Mouse (Mus musculus) activated CD4-positive, CD25-positive, alpha-beta regulatory T cell, adult 4 months (primary cell): Measurements from ENCODE around the gene 1700024G13Rik. TPM values are rescaled to one million over a fixed set of nuclear protein-coding genes. Genes with fewer than 3 reads are reported as not detected.

Source experiments
- ATAC-seq: one replicate; pipeline ENCODE4 v1.8.0; 2017
- polyA plus RNA-seq, 2 experiments: library from polyadenylated mRNA; unstranded; fragments of 100-300 nt; shearing (Covaris generic); gene quantifications; one replicate each; pipeline ENCODE4 v1.2.1; 2017

The 1700024G13Rik gene
- polyA plus RNA-seq, 2 experiments from 2014 or later = not detected

DNA sequence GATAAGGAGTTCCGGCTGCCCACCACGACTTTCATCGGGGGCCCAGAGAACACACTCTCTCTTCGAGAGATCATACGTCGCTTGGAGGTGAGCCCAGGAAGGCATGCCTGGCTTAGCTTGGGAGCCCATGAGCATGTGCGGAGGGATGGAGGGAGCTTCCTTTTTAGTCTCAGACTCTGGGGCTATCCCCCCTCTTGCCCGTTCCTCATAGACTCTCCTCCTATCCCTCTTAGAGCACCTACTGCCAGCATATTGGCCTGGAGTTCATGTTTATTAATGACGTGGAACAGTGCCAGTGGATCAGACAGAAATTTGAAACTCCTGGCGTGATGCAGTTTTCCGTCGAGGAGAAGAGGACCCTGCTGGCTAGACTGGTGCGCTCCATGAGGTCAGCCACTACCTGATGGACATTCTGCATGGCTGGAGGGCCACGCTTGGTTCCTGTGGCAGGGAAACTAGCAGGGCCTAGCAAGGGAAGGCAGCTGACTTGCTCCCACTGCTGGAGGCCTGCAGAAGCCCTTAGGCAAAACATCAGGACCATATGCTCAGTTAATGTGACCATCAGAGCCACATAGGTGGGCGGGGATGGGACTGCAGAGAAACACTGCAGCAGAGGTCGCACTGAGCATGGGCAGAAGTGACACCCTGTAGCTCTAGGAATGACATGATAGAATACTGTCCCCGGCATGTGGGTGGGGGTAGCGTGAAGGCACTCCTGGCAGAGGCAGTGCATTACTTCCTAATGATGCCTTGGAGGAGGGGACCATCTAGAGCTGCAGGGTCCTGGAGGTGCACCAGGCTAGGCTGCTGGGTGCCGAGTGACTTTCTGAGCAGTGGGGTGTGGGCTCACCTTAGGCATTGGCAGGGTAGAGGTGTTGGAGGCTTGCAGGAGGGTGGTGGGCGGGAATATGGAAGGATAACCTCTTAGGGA lies 55.4 kb downstream of the 1700024G13Rik start:
- no peak for ATAC-seq

DNA sequence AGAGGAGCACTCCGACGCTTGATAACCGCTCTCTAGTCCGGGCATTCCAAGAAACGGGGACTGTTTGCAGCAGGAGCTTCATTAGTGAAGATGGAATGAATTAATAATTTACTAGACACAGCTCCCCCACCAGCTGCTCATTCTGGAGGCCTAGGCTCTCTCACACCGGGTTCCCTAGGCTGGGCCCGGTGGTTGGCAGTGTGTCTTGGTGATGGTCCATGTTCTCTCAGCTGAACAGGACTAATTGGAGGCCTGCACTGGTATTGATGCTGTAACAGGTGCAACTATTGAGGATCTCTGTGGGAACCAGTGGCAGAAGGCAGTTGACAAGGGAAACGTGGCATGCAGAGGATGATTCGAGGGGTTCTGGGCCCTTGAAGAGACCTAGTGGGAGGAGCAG lies 60.8 kb downstream of the 1700024G13Rik start:
- no peak for ATAC-seq

Other genes starting within 250 kb of the 1700024G13Rik start
- under 1 TPM in 1 of 2 experiments, not detected in 1; 0.66 TPM for gene Msmb, start 246.4 kb downstream of the 1700024G13Rik start, polyA plus RNA-seq
- 10 to 100 TPM; 94.6 to 95.8 TPM for gene Ncoa4, start 228.5 kb downstream of the 1700024G13Rik start, polyA plus RNA-seq
- gene Timm23, start 186.5 kb downstream of the 1700024G13Rik start, polyA plus RNA-seq = 100 to 1,000 TPM; 177 to 183 TPM
- 10 to 100 TPM; 19.5 to 20.7 TPM for gene Parg, start 186.4 kb downstream of the 1700024G13Rik start, polyA plus RNA-seq
- gene Ogdhl, start 66.4 kb downstream of the 1700024G13Rik start, polyA plus RNA-seq = under 1 TPM in 1 of 2 experiments, not detected in 1; 0.09 TPM
- gene Slc18a3, start 76.5 kb upstream of the 1700024G13Rik start, polyA plus RNA-seq = not detected
- gene Chat, start 77.6 kb upstream of the 1700024G13Rik start, polyA plus RNA-seq = not detected
- gene Ercc6, start 125.1 kb upstream of the 1700024G13Rik start, polyA plus RNA-seq = 1 to 10 TPM; 6.7 to 7.3 TPM
- gene Prrxl1, start 211.0 kb upstream of the 1700024G13Rik start, polyA plus RNA-seq = not detected